Mouse (Mus musculus) lung, postnatal 0 days (tissue): Measurements from ENCODE around the gene Tmem150c.

Source experiments
- CTCF ChIP-seq: IDR thresholded peaks from 2 replicates; pipeline ENCODE4 v1.5.1; 2016; ENCODE audit warnings: antibody characterized with exemption, mild to moderate bottlenecking
- EP300 ChIP-seq: IDR thresholded peaks from 2 replicates; pipeline ENCODE4 v1.6.1; 2016; ENCODE audit warnings: antibody characterized with exemption, mild to moderate bottlenecking, control low read depth

- TF ChIP-seq CTCF = no peak
- no peak for TF ChIP-seq EP300
Observed at GRCm38 (mm10) chr5:100071541-100071940, 88.1 kb downstream of the Tmem150c start.
